Mouse (Mus musculus) 3T3-L1 (cell line): ENCODE results near the gene Gfra1.

ENCODE experiments used
- DNase-seq: peaks from one replicate; pipeline ENCODE4 v3.0.0-alpha.2; 2015; ENCODE audit warnings: low read depth, low spot score

Gfra1 gene

DNA sequence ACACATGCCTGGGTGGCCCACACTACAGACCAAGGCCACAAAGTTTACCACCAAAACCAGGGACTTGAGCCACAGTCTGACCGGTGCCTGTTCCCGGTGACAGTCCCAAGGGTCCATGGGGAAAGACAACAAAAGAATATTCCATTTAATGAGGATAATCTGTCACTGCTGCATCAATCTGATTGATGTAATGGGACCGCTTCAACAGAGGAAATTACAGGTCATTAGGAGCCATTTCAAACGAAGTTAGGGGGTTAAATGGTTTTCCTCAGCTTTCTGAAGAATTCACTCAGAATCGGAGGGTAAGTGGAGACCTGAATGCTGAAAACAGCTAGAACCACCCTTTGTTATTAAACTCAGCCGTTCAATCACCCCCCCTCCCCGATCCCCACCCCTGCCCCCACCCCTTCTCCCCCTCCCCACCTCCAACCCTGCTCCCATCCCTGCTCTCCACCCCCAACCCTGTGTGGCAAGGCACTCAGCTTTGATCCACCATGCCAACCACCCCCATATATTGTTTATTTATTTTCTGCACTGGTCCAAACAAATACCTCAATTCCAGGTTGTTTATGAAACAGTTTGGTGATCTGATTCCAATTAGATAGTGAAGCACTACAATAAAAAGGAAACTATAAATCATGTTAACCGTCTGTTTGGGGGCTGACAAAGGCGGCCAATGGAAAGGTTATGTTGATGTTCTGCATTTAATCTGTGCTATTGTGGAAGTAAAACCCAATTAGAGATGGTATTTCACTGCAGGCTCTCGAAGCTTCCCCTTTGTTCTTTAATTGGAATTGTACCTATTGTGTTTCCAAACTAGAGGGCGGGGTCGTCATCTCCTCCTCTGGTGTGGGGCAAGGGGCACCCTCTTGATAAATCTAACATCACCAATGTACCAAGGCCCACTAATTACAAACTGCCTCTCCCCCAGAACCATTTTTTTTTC, 119.9 kb downstream of the Gfra1 start:
- DNase-seq, result no peak

DNA sequence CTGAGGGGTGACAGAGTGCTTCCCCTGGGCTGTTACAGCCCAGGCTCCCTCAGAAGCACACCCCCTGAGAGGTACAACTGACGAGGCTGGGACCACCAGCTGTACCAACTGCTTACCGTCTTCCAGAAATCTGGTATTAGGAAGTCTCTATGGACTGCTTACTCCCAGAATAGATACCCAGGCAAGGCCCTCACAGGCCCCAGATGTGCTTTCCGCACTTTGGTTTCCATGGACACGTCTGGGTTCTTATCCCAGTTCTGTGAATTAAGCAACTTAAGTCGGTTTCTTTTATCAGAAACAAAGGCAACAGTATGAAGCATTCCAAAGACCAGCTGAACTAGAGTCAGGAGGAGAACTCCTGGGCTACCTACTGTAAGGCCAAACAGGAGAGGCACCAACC, 126.4 kb downstream of the Gfra1 start:
- DNase-seq, result no peak

DNA sequence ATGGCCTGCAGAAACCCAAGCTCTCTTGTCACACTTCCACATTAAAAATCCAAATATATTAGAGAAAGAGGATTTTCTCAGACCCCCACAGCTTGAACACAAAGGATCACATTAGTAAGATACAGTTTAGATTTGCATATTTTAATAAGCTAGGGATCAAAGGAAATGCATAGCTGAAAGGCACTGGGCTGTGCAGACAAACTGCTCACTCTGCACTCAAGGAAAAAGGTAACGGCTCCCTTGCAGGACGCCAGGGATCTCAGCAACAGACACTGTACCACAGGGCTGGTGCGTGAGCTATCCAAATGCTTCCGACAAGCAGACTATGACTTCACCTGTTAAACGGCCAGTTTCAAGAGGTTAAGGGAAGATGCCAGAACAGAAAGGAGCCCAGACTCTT, 127.7 kb downstream of the Gfra1 start:
- no peak for DNase-seq

GRCm38 (mm10) chr19:58316474-58316873, 139.2 kb downstream of the Gfra1 start:
- DNase-seq, result no peak

DNA sequence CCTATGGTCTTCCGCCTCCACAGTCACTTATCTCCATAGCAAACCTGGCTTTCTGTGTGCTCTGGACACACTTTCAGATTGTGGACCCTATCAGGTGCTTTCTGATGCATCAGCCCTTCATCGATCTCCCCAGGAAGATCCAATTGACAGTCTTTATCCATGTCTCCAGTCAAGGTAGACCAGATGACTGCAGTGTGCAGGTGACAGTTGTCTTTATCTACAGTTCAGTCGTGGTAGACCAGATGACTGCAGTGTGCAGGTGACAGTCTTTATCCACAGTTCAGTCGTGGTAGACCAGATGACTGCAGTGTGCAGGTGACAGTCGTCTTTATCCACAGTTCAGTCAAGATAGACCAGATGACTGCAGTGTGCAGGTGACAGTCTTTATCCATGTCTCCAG, 140.0 kb downstream of the Gfra1 start:
- no peak for DNase-seq

DNA sequence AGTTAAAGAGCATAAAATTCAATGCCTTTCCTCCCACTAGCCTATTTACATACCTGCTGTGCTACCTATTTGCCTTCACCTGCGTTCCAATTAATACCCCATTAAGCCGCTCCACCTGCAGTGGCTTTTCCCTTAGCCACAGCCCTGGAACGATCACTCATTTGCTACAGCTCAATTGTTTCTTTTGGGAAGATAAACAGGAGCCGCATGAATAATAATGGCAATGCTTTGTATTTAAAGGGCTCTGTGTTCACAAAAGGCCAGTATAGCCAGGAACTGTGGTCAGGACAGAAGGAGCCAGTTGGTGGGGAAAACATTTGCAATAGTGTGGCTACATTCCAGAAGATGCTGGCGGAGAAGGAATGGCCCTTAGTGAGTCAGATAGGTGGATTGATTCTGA, 141.1 kb downstream of the Gfra1 start:
- no peak for DNase-seq

DNA sequence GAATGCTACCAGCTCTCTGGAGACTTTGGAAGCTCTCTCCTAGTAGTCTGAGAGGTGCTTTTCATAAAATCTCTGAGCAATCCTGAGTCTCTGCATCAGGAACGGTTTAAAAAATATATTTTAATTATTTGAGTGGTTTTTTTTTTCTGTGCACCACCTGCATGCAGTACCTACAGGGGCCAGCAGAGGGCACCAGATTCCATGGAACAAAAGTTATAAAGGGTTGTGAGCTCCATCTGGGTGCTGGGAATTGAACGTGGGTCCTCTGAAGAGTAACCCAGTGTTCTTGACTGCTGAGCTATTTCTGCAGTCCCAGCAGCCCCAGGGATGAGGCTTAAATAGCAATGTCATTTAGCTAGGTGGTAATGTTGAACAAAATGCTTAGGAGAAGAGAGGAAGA, 141.9 kb downstream of the Gfra1 start:
- peak; percentile 20 for DNase-seq

DNA sequence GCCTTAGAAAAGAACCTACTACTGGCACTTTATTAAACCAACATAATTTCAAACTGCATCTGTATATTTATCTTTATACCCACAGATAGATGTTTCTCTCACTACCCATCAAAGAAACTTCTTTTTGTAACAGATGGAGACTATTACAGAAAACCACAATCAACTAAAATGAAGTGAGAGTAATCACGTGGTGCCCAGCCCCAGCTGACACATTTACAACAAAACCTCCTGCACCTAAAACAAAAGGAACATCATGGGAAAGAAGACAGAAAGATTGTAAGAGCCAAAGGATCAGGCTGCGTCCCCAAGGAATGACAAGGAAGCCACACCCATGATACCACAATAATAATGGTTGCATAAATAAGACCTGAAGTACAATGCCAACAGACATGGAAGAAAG, 143.2 kb downstream of the Gfra1 start:
- DNase-seq, result peak; percentile 3

GRCm38 (mm10) chr19:58310334-58311315, 145.1 kb downstream of the Gfra1 start:
- no peak for DNase-seq

GRCm38 (mm10) chr19:58309620-58310275, 146.0 kb downstream of the Gfra1 start:
- DNase-seq, result no peak

DNA sequence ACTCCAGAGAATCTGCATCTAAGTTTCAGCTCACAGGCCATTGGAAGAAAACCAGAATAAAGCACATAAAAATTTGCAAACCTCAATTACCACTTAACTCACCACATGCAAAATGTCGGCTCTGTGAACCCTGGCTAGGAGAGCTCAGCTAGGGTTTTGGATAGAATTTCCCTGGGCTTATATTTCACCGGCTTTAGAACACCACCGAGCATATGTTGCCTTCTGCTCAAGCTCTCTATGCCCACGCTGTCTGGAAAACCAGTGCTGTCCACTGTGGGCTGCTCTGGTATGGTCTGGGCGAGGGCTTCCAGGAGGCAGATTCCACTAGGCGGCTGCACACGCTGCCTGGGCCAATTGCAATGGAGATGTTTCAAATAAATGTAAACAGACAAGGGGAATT, 154.6 kb downstream of the Gfra1 start:
- DNase-seq, result no peak

DNA sequence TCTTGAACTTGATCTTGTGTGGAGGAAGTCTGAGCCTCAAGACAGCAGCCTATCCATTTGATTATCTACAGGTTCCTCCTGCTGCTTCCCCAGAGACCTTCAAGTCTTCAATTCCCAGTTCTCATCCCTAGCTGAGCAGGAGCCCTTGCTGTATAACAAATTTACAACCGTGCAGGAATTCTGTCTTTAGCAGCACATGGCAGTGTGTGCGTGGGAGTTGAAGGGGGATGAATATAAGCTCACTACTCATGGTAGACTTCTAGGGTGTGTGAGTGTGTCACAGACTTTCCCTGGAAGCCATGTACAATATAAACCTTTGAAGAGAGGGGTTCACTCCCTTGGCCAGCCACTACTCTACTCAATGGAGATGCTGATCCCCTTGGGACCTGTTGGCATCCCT, 157.8 kb downstream of the Gfra1 start:
- no peak for DNase-seq

DNA sequence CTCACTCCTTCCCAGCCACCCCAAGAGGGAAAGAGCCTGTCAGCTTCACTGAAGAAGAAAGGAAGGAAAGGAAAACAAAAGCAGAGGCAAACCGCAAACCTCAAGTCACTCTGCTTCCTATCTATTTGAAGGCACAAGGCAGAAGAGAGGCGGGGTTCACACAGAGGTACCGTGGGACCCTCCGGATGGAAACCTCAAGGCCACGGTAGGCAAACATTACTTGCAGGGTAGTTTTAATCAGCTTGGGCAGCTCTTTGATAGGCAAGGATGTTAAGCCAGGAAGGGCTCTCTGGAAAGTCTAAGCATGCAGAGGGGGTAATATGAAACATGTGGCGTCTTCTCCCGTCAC, 158.9 kb downstream of the Gfra1 start:
- no peak for DNase-seq

DNA sequence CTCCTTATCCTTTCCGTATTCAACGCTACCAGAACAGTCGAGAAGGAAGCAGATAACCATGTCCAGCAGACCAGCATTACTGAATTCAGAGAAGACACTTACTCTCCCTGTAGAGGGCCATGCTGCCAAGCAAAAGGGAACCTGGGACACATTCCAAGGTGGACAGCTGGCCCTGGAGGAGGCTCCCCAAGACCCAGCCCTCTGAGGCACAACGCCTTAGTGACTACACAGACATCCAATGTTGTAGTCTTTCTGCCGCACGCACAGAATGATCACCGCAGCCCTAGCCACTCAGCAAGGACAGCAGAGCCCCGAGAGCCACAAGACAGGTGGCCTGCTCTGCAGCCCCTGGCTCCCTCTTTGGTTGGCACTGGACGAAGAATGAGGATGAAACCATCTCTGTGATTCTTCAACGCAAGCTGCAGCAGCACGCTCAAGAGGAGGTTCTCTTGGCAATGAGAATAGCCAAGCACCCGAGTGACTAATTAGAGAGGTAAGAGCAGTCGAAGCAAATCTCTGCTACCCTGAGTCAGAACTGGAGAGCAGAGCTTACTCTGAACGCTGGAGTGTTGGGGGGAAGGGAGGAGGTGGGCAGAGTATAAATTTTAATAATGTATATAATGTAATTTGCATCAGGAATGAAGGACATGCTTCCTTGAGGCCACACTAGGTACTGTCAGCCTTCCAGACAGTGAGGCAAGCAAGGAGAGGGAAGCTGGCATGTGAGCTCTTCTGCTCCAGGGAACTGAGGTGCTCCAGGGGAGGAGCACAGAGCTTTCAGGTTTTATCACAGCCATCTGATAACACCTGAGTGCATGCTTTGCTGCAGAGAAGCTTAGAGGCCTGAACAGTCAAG, 159.5 kb downstream of the Gfra1 start:
- no peak for DNase-seq

DNA sequence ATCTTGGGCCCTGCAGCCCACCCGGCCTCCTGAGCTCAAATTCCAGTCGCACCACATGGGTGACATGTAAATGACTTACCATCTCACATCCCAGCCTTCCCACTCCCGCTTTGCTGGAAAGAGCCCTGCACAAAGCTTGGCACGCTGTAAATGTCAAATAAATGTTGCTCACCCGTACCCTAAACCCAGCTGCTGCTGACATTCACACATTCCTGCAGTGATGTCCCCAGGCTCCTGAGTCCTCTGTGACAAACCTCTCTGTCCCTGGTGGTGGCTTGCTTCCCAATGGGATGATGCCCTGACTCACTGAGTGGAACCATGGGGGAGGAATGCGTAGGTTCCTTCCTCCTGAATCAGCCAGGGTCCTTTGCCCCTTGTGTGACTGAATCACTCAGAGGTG, 167.6 kb downstream of the Gfra1 start:
- DNase-seq, result no peak

- DNase-seq, result peak; percentile 60
Measured at GRCm38 (mm10) chr19:58275281-58275680, 180.4 kb downstream of the Gfra1 start.

- DNase-seq, result no peak
Measured at GRCm38 (mm10) chr19:58271815-58272214, 183.9 kb downstream of the Gfra1 start.

- no peak for DNase-seq
Measured at GRCm38 (mm10) chr19:58270778-58271177, 184.9 kb downstream of the Gfra1 start.

DNA sequence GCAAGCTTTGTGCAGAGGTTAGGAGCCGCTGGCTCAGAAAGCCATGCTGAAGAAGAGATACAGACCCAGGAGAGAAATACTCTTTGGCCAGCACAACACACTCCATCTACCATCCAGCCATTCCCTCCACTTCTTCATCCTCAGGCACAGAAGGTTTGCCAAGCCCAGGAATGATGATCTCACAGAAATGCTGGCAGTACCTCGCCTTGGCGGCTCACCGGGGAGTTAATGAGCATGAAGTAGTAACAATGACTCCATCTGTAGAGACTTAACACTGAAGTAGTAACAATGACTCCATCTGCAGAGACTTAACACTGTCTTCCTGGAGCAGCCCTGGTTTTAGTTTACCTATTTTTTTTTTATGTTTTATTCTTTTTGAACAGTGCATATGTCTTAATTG, 187.2 kb downstream of the Gfra1 start:
- DNase-seq, result peak; percentile 12

DNA sequence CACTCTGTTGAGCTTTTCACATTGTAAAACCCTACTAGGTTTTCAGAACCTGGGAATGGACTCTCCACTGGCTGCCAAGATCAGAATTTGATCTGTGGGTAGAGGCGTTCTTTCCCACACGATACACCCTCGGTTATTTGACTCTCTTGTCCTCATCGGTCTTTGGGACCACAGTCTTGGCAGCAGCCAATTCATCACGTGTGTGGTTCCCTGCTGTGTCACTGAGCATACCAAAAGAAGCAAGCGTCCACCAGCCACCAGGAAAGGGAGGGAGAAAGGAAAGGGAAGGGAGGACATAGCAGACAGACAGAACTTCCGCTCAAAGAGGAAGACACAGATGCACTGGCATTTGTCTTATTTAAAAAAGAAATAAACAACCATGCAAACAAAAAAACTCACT, 189.1 kb downstream of the Gfra1 start:
- DNase-seq, result no peak

- no peak for DNase-seq
Measured at GRCm38 (mm10) chr19:58260934-58261333, 194.8 kb downstream of the Gfra1 start.
